Mouse (Mus musculus) liver, embryonic 14.5 days (tissue): Measurements from ENCODE around the gene Mecom. TPM values are rescaled to one million over a fixed set of nuclear protein-coding genes. Genes with fewer than 3 reads are reported as not detected.
A peak's percentile ranks its signal among the peaks of the same experiment; 100 is the strongest.

ENCODE experiments used
- ATAC-seq: fragments of 200-750 bp; cut with Nextera tagmentation; 2 replicates; pipeline ENCODE4 v1.8.0; 2017; ENCODE audit warnings: moderate number of reproducible peaks, mild to moderate bottlenecking, moderate library complexity; ENCODE audit not compliant: insufficient read depth
- DNase-seq, 3 experiments: peaks; one replicate each; pipeline ENCODE4 v3.0.0-alpha.2; 2012 to 2013; ENCODE audit warnings: low read depth in 3 of 3, low spot score in 3 of 3
- H3K27ac ChIP-seq: fragments of 300-500 bp; sonication (generic); 2 replicates; pipeline ENCODE4 v1.5.1; 2014; ENCODE audit warnings: moderate library complexity, mild to moderate bottlenecking, control low read depth, inconsistent platforms
- H3K27me3 ChIP-seq: fragments of 300-500 bp; sonication (generic); 2 replicates; pipeline ENCODE4 v1.6.1; 2014; ENCODE audit warnings: mild to moderate bottlenecking, low read length, moderate library complexity; ENCODE audit not compliant: control insufficient read depth, insufficient read depth
- H3K36me3 ChIP-seq: fragments of 300-500 bp; sonication (generic); replicated peaks from 2 replicates; pipeline ENCODE4 v1.6.1; 2014; ENCODE audit warnings: low read depth; ENCODE audit not compliant: control insufficient read depth, insufficient read depth
- H3K4me1 ChIP-seq, 2 experiments: fragments of 200-500 bp in 1 of 2; fragments of 300-500 bp in 1 of 2; sonication (generic) in 1 of 2; replicated peaks; 2 replicates each; pipeline ENCODE4 v1.6.1; 2012 to 2014; ENCODE audit warnings: antibody characterized with exemption in 1 of 2, inconsistent platforms in 1 of 2, low read length in 1 of 2; ENCODE audit not compliant: control insufficient read depth in 2 of 2, insufficient read depth in 2 of 2
- H3K4me2 ChIP-seq: fragments of 300-500 bp; sonication (generic); 2 replicates; pipeline ENCODE4 v1.6.1; 2014; ENCODE audit warnings: low read depth, mild to moderate bottlenecking, control low read depth, moderate library complexity
- H3K4me3 ChIP-seq, 2 experiments: fragments of 200-500 bp in 1 of 2; fragments of 300-500 bp in 1 of 2; sonication (generic) in 1 of 2; 2 replicates each; pipeline ENCODE4 v1.5.1; 2012 to 2014; ENCODE audit warnings: low read depth in 2 of 2, low read length in 2 of 2, mild to moderate bottlenecking in 2 of 2, control low read depth in 1 of 2, inconsistent platforms in 1 of 2, moderate library complexity in 1 of 2; ENCODE audit not compliant: insufficient read depth in 1 of 2
- H3K9ac ChIP-seq: fragments of 300-500 bp; sonication (generic); replicated peaks from 2 replicates; pipeline ENCODE4 v1.6.1; 2014; ENCODE audit warnings: mild to moderate bottlenecking, control low read depth, moderate library complexity
- H3K9me3 ChIP-seq: fragments of 300-500 bp; sonication (generic); 2 replicates; pipeline ENCODE4 v1.6.1; 2016; ENCODE audit warnings: low read length, mixed read lengths; ENCODE audit not compliant: control insufficient read depth
- CTCF ChIP-seq: IDR thresholded peaks from 2 replicates; pipeline ENCODE4 v1.5.1; 2016; ENCODE audit warnings: antibody characterized with exemption, low read depth, control low read depth
- EP300 ChIP-seq: IDR thresholded peaks from 2 replicates; pipeline ENCODE4 v1.6.1; 2016; ENCODE audit warnings: antibody characterized with exemption, low read depth
- WGBS: fragments of 180-500 bp; shearing (Covaris S2); extraction: QIAGEN DNeasy Blood & Tissue Kit; methylation state at CpG from one replicate; pipeline ENCODE4 v1.1.7; 2014; ENCODE audit not compliant: insufficient replicate concordance; 5-methylcytosine and 5-hydroxymethylcytosine counted together
- polyA plus RNA-seq, 2 experiments: library from polyadenylated mRNA; depleted of rRNA in 1 of 2; stranded (reverse) in 1 of 2; unstranded in 1 of 2; fragments of >200 nt; fragmentation: Nextera tagmentation in 1 of 2; extraction: Ambion mirVana in 1 of 2; gene quantifications; 2 replicates each; pipeline versions ENCODE4 v1.2.1 to v1.2.3; 2012 to 2014

Mecom gene
- polyA plus RNA-seq, 2 experiments = 0.67 to 0.75 TPM

DNA sequence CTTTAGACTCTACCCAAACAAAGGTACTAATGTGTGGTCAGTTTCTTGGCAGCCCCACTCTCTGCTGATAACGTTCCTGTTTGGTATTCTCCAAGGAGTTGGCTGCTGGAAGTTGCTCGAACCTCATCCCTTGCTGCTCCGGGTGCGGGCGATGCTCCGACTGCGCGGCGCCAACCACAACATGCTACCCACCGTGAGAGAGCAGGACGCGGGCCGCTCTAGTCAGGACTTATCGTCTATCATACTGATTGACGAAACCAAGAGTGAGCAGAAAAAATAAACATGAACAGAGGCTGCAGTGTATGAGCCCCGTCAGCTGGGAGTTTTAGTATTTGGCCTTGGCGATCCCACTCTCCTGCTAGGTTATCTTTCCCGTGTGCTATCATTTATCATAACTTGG lies 441.3 kb downstream of the Mecom start:
- H3K4me2 ChIP-seq = no peak overlapping the region
- ATAC-seq = no peak
- 52% methylated on average over 18 of the region's 18 CpGs for WGBS

DNA sequence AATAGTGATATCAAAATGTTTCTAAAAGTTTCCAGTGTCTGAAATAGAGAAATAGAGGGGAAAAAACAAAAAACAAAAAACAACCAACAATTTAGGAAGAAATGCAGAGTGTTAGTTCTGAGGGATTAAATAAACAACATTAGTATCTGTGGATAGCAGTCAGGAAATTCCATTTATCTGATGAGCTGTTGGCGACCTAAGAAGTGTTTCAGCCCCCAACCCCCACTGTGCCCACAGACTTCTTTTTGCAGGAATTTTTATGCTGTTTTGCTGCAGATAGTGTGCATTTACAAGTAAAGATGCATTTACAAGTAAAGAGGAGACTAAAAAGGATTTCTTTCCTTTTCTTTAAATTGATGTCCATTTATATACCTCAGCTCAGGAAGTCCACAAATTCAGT lies 441.9 kb downstream of the Mecom start:
- H3K9me3 ChIP-seq = no peaks in the 10 kb centered on the region
- DNase-seq (no peak), ATAC-seq (no peak)
- H3K9ac ChIP-seq = no peak overlapping the region
- H3K4me3 ChIP-seq = no peak overlapping the region
- TF ChIP-seq CTCF = no peak
- no peak for TF ChIP-seq EP300
- no peaks in the 10 kb centered on the region for H3K4me1 ChIP-seq
- no peaks in the 10 kb centered on the region for H3K27me3 ChIP-seq
- H3K27ac ChIP-seq = no peak overlapping the region
- 4% methylated on average over 1 of the region's 1 CpGs for WGBS
- H3K4me2 ChIP-seq = no peak overlapping the region
- no peaks in the 10 kb centered on the region for H3K36me3 ChIP-seq

More for the DNA sequence above, 441.3 kb downstream of the Mecom start:
- H3K36me3 ChIP-seq = no peaks in the 10 kb centered on the region
- H3K4me3 ChIP-seq = no peak overlapping the region
- DNase-seq = no peak
- H3K27ac ChIP-seq = no peak overlapping the region
- H3K4me1 ChIP-seq = no peaks in the 10 kb centered on the region
- H3K9me3 ChIP-seq = no peaks in the 10 kb centered on the region
- TF ChIP-seq EP300 (no peak), CTCF (no peak)
- H3K27me3 ChIP-seq = no peaks in the 10 kb centered on the region
- H3K9ac ChIP-seq = no peak overlapping the region

DNA sequence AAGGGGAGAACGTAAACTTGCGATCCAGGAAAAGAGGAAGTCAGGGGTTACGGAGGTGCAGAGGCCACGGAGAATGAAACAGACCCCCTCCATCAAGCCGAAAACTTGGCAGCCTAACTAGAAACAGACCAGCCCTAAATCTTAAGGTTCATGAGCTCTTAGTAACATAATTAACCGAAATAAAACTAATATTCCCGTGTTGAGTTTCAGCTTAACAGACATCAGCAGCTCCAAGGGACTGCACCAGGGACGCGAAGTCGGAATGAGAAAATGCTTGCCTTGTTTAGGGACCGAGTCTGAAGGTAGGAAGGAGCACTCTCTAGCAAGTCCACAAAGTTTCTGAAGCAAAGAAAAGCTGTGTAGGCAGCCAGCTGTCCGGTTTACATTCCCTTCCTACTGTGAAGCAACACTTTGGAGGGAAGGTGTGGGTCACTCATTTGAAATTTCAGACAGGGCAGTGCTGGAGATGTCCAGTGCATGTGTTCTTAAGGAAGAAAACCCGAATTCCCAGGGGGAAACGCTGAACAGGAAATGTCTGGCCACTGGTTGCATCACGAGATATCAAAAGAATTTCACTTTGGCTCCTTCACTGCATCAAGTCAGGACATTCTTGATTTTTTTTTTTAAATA lies 442.5 kb downstream of the Mecom start:
- 16% methylated on average over 15 of the region's 15 CpGs for WGBS
- no peaks in the 10 kb centered on the region for H3K27me3 ChIP-seq
- no peaks in the 10 kb centered on the region for H3K36me3 ChIP-seq
- no peak for TF ChIP-seq CTCF
- ATAC-seq (no peak), DNase-seq (no peak)
- no peaks in the 10 kb centered on the region for H3K9me3 ChIP-seq
- no peaks in the 10 kb centered on the region for H3K4me1 ChIP-seq
- no peak overlapping the region for H3K27ac ChIP-seq
- H3K4me2 ChIP-seq = peak overlapping the region; percentile 26; the same call in 1 of the 2 replicates
- H3K4me3 ChIP-seq = no peak overlapping the region
- H3K9ac ChIP-seq = no peak overlapping the region

DNA sequence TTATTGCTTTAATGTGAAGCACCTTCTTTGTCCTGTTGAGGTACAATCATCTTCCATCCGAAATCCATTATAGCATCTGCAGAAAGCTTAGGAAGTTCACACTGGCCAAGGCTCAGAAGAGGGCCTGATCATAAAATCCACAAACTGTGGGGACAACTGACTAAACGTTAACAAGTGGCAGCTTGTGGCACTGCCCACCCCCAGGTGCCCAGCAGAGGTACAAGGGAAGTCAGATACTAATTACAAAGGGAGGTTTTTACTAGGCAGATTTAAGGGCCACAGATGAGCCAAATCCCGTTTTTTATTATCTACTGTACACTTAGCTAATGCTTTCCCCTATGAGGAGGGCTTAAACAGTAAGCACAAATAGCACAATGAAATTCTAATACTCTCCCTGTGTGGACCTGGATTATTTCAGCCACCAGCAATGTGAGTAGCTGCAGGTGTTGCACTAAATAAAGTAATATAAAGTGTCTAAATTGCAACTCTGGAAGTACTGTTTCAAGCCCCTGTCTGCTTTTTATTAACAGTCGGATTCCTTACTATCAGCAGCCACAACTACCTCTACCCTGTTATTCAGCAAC lies 443.2 kb downstream of the Mecom start:
- Histone ChIP-seq H3K27ac (no peak overlapping the region), H3K4me1 (no peaks in the 10 kb centered on the region), H3K27me3 (no peaks in the 10 kb centered on the region), H3K36me3 (no peaks in the 10 kb centered on the region), H3K4me2 (no peak overlapping the region), H3K4me3 (no peak overlapping the region), H3K9me3 (no peaks in the 10 kb centered on the region), H3K9ac (no peak overlapping the region)
- 32% methylated on average over 4 of the region's 4 CpGs for WGBS
- no peak for ATAC-seq
- TF ChIP-seq CTCF = no peak
- TF ChIP-seq EP300 = no peak
- no peak for DNase-seq

DNA sequence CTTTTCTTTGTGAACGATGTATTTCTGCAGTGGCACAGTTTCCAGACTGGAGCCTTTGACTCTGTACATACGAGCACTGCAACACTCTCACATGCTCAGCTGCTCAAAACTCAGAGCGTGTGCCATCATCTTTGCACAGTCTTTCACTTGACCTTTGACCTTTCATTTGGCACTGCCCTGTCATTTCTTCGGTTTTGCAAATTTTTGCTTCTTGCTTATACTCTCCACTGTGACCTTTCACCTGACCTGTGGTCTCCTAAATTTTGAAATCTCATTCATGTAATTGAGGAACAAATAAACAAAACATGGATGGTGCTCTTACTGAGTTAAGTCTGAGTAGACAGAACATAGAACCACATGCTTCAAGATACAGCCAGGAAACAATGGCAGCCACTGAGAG lies 446.7 kb downstream of the Mecom start:
- H3K4me3 ChIP-seq = no peak overlapping the region
- no peaks in the 10 kb centered on the region for H3K9me3 ChIP-seq
- H3K4me1 ChIP-seq = no peaks in the 10 kb centered on the region
- WGBS = 47% methylated on average over 4 of the region's 4 CpGs
- no peak overlapping the region for H3K27ac ChIP-seq
- DNase-seq (no peak), ATAC-seq (no peak)
- no peak for TF ChIP-seq CTCF
- TF ChIP-seq EP300 = no peak
- H3K27me3 ChIP-seq = no peaks in the 10 kb centered on the region
- no peaks in the 10 kb centered on the region for H3K36me3 ChIP-seq
- H3K4me2 ChIP-seq = no peak overlapping the region
- H3K9ac ChIP-seq = no peak overlapping the region
